Mouse (Mus musculus) CH12F3 (cell line): ENCODE data around the gene Nuak1.

Experiments
- in situ Hi-C: fragments of 300-500 bp; cut with MboI; formaldehyde crosslinking; loops from 2 replicates; pipeline ENCODE4 v1.14.3; 2020; ENCODE audit warnings: low sequenced_read_pairs

Gene Nuak1

GRCm38 (mm10) chr10:84411122-84412105 is 29.0 kb downstream of the Nuak1 start:
- in situ Hi-C loops, result no loop called here

- in situ Hi-C loops, result no loop called here
Measured at GRCm38 (mm10) chr10:84408965-84409660, 31.3 kb downstream of the Nuak1 start.

- in situ Hi-C loops, result no loop called here
Measured at GRCm38 (mm10) chr10:84405135-84405776, 35.1 kb downstream of the Nuak1 start.

- in situ Hi-C loops, result no loop called here
Measured at GRCm38 (mm10) chr10:84401907-84402371, 38.5 kb downstream of the Nuak1 start.

- in situ Hi-C loops, result no loop called here
Measured at GRCm38 (mm10) chr10:84401189-84401588, 39.2 kb downstream of the Nuak1 start.

GRCm38 (mm10) chr10:84400037-84400681 is 40.2 kb downstream of the Nuak1 start:
- in situ Hi-C loops, result no loop called here

- in situ Hi-C loops, result no loop called here
Measured at GRCm38 (mm10) chr10:84397276-84397675, 43.1 kb downstream of the Nuak1 start.

- in situ Hi-C loops, result no loop called here
Measured at GRCm38 (mm10) chr10:84395885-84396659, 44.3 kb downstream of the Nuak1 start.

- in situ Hi-C loops, result no loop called here
Measured at GRCm38 (mm10) chr10:84395259-84395658, 45.1 kb downstream of the Nuak1 start.

- in situ Hi-C loops, result no loop called here
Measured at GRCm38 (mm10) chr10:84393881-84394280, 46.5 kb downstream of the Nuak1 start.

GRCm38 (mm10) chr10:84393405-84393804 is 47.0 kb downstream of the Nuak1 start:
- in situ Hi-C loops, result no loop called here

GRCm38 (mm10) chr10:84392723-84393081 is 47.7 kb downstream of the Nuak1 start:
- in situ Hi-C loops, result no loop called here

- in situ Hi-C loops, result no loop called here
Measured at GRCm38 (mm10) chr10:84392027-84392722, 48.2 kb downstream of the Nuak1 start.

- in situ Hi-C loops, result no loop called here
Measured at GRCm38 (mm10) chr10:84389707-84390106, 50.7 kb downstream of the Nuak1 start.

- in situ Hi-C loops, result no loop called here
Measured at GRCm38 (mm10) chr10:84388357-84389141, 51.8 kb downstream of the Nuak1 start.

- in situ Hi-C loops, result no loop called here
Measured at GRCm38 (mm10) chr10:84387338-84387737, 53.1 kb downstream of the Nuak1 start.

GRCm38 (mm10) chr10:84386625-84387242 is 53.7 kb downstream of the Nuak1 start:
- in situ Hi-C loops, result no loop called here

- in situ Hi-C loops, result no loop called here
Measured at GRCm38 (mm10) chr10:84386214-84386613, 54.2 kb downstream of the Nuak1 start.
